Mouse (Mus musculus): ENCODE results near the gene Plxna1. TPM values are rescaled to one million over a fixed set of nuclear protein-coding genes. Genes with fewer than 3 reads are reported as not detected.

The Plxna1 gene
- polyA plus RNA-seq (2015; fragmentation: Nextera tagmentation; extraction: Ambion mirVana), result 34.8 and 37.4 TPM in 2 replicates

DNA sequence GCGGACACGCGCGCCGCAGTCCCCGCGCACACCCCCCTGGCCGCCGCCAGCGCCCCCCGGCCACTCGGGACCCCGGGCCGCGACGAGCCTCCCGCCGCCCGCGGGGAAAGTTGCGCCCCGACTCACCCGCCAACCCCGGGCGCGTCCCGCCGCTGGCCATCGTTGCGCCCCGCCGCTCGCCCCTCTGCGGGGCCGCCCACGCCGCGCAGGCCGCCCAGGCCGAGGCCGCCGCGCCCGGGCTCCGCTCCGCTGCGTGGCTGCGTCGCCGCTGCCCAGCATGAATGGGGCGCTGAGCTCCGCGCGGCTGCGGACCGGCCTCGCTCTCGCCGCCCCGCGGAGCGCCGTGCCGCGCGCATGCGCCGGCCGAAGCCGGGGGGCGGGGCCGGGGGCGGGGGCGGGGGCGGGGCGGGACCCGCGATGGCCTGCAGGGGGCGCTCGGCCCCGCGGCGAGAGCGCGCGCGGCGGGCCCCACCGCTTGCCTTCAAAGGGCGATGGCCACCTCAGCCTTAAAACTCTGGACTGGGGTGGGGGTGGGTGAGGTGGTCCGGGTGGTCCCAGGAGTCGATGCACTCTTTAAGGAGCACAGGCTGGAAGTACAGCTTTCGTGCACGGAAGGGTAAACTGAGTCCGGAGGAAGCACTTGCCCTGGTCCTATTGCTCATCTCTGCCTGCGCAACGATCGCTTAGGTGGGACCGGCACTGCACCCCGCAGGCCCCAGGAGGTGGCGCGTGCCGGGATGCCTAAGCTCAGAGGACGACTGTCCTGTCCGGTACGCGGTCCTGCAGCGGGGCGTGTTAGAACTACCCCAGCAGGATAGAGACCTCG is at the start of gene Plxna1:
TSS of gene Plxna1 (minus strand) at position 340 of the 826 bp plus-strand sequence.
- Histone ChIP-seq H3K4me3 (peak within 1 kb of the TSS; percentile 98), H3K4me1 (peaks cover 47% of the 10 kb centered on the region), H3K27me3 (peaks cover 17% of the 10 kb centered on the region), H3K9me3 (replicated peaks) (no peaks in the 10 kb centered on the region), H3K27ac (peak within 1 kb of the TSS; percentile 80), H3K36me3 (ENCODE audit: poor library complexity, severe bottlenecking) (0 out of 2 replicates have a peak, but pooled peaks cover 1% of the 10 kb centered on the region), H3K4me2 (peak within 1 kb of the TSS; percentile 88), H3K9ac (peak within 1 kb of the TSS; percentile 99)
- WGBS, result under 1% methylated on average over 80 of the region's 110 CpGs
- ATAC-seq, result peak; percentile 77

DNA sequence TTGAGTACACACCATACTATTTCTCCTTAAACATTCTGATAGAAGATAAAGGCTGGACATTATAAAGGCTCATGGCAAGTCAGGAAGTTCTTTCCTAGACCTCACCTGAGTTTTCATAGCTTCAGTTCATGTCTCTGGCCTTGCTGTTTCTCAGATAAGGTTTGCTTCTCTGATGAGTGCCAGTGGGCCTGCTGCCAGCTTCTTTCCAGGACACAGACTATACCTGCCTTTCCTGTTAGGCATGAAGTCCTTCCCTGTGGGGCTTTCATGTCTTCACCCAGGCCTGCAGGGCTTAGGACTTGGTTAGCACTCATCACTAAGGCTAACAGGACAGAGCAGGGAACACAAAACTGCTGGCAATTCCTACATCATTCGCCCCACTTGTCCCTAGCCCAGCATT is 46.6 kb upstream of the Plxna1 start:
- H3K4me3 ChIP-seq, result no peak overlapping the region
- H3K9me3 ChIP-seq (replicated peaks), result no peaks in the 10 kb centered on the region
- 0 out of 2 replicates have a peak, but pooled peaks cover 6% of the 10 kb centered on the region for H3K27me3 ChIP-seq
- no peak overlapping the region for H3K27ac ChIP-seq
- H3K4me2 ChIP-seq, result no peak overlapping the region
- no peaks in the 10 kb centered on the region for H3K36me3 ChIP-seq (ENCODE audit: poor library complexity, severe bottlenecking)
- 89% methylated on average over 1 of the region's 1 CpGs for WGBS
- no peak overlapping the region for H3K9ac ChIP-seq
- ATAC-seq, result no peak
- H3K4me1 ChIP-seq, result peaks cover 12% of the 10 kb centered on the region

DNA sequence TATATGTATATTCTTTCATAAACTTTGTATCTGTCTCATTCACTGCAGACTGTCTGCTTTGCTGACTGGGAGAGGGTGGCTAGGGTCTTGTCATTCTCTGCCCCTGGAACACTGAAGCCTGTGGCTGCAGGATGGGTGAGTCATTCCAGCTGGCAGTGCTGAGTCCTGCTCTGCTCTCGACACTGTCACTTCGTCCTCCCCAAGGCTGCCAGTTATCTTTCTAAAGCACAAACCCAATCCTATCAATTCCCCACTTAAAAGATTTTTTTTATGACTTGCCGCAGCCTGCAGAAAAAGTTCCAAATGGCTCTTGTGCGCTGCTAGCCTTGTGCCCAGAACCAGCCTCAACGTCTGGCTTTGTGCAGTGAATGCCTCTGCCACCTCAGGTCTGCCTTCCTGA is 45.8 kb upstream of the Plxna1 start:
- Histone ChIP-seq H3K4me3 (no peak overlapping the region), H3K36me3 (ENCODE audit: poor library complexity, severe bottlenecking) (no peaks in the 10 kb centered on the region), H3K9ac (no peak overlapping the region), H3K27me3 (0 out of 2 replicates have a peak, but pooled peaks cover 6% of the 10 kb centered on the region), H3K4me1 (peaks cover 14% of the 10 kb centered on the region), H3K9me3 (replicated peaks) (no peaks in the 10 kb centered on the region), H3K27ac (no peak overlapping the region), H3K4me2 (no peak overlapping the region)
- WGBS, result 84% methylated on average over 5 of the region's 5 CpGs
- ATAC-seq, result no peak

GRCm38 (mm10) chr6:89407247-89407889 is 44.9 kb upstream of the Plxna1 start:
- Histone ChIP-seq H3K9me3 (replicated peaks) (no peaks in the 10 kb centered on the region), H3K36me3 (ENCODE audit: poor library complexity, severe bottlenecking) (no peaks in the 10 kb centered on the region), H3K4me1 (peaks cover 22% of the 10 kb centered on the region), H3K27ac (0 out of 2 replicates have a peak overlapping the region, but pooled peaks have one; percentile 6), H3K9ac (0 out of 2 replicates have a peak overlapping the region, but pooled peaks have one; percentile 23), H3K27me3 (0 out of 2 replicates have a peak, but pooled peaks cover 6% of the 10 kb centered on the region), H3K4me2 (no peak overlapping the region), H3K4me3 (no peak overlapping the region)
- peak; percentile 30; the same call in 1 of the 2 replicates for ATAC-seq
- 56% methylated on average over 3 of the region's 3 CpGs for WGBS

DNA sequence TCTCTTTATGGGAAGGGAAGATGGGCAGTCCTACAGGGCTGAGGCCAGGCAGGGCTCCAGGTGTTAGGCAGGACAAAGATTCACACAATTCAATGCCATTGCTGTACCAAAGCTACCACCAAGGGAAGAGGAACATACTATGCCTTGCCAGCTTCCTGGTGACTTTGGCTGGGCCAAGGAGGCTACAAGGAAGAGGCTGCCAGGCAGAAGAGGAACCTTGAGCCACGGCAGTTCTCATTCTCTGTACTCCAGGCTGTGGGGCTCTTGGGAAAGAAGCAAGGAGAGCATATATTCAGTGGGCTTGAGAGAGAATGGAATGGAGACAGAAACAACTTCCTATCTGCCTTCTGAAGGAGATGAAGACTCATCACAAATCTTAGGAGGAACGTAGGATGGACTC is 42.5 kb upstream of the Plxna1 start:
- no peak overlapping the region for H3K27ac ChIP-seq
- H3K4me1 ChIP-seq, result peaks cover 30% of the 10 kb centered on the region
- H3K27me3 ChIP-seq, result peaks cover 9% of the 10 kb centered on the region; the same call in 1 of the 2 replicates
- H3K4me2 ChIP-seq, result no peak overlapping the region
- no peak overlapping the region for H3K9ac ChIP-seq
- H3K9me3 ChIP-seq (replicated peaks), result no peaks in the 10 kb centered on the region
- ATAC-seq, result no peak
- WGBS, result 93% methylated on average over 2 of the region's 2 CpGs
- H3K36me3 ChIP-seq (ENCODE audit: poor library complexity, severe bottlenecking), result no peaks in the 10 kb centered on the region
- H3K4me3 ChIP-seq, result no peak overlapping the region

DNA sequence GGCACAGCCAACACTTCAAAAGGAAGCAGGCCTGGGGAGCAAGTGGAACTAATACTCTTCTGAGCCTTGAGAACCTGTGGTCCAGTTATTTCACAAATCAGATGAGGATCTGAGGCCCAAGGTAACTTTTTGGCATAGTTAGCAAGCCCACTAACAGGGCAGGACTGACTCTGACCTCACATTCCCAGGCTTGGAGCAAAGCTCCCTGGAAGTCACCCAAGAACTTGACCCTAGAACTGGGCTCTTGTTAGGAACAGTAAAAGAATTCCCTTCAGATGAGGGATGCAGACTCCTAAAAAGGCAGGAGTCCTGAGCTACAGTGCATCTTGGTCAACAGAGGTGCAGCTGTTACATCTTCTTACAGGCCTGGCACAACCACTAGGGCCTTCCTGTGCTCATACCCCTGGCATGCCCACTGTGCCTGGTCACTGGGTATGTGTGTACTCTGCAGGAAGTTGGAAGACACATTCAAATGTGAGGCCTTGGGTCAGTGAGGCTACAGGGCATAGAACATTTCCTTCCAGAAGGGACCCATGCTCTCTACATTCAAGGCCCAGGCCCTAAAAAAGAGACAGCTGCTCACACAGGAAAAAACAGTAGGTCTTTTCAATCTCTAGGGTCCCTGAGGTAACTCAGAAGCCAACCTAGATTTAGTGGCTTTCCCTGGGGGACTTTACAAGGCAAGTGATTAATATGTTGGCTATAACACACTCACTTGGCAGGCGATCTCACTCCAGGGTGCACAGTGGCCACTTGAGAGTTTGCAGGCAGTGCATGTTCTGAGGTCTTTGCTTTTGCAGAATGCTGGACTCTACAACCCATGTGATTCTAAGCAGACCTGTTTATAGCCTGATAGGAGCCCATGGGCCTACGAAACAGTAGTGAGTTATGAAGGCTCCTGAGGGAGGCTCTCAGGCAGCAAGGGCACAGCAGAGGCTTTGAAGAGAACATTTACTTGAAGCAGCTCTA is 41.1 kb upstream of the Plxna1 start:
- no peak overlapping the region for H3K4me2 ChIP-seq
- 84% methylated on average over 2 of the region's 2 CpGs for WGBS

DNA sequence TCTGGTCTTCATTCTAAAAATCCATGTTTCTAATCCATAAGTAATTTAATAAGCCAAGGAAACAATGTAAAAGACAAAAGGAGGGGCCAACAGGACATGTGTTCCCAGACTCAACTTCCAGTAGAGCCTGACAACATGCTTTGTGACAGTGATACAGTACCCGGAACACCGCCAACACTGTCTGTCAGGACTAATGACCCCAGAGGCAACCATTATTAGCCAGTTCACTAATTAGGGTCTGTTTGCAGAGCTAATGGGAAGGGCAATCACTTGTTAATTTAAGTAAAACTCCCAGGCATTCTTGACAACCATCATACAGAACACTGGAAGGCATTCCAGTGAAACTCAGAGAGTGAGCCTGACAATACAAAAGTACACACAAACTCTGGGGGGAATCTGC is 40.0 kb upstream of the Plxna1 start:
- Histone ChIP-seq H3K27ac (no peak overlapping the region), H3K4me1 (peaks cover 26% of the 10 kb centered on the region), H3K4me2 (no peak overlapping the region), H3K9ac (no peak overlapping the region), H3K36me3 (ENCODE audit: poor library complexity, severe bottlenecking) (no peaks in the 10 kb centered on the region), H3K4me3 (no peak overlapping the region), H3K9me3 (replicated peaks) (no peaks in the 10 kb centered on the region), H3K27me3 (peaks cover 9% of the 10 kb centered on the region; the same call in 1 of the 2 replicates)
- 24% methylated on average over 2 of the region's 2 CpGs for WGBS
- peak; percentile 66; the same call in 1 of the 2 replicates for ATAC-seq

More for the DNA sequence above, 41.1 kb upstream of the Plxna1 start:
- peaks cover 30% of the 10 kb centered on the region for H3K4me1 ChIP-seq
- H3K9me3 ChIP-seq (replicated peaks), result no peaks in the 10 kb centered on the region
- no peak overlapping the region for H3K27ac ChIP-seq
- no peak overlapping the region for H3K4me3 ChIP-seq
- no peak for ATAC-seq
- peaks cover 9% of the 10 kb centered on the region; the same call in 1 of the 2 replicates for H3K27me3 ChIP-seq
- H3K9ac ChIP-seq, result no peak overlapping the region
- no peaks in the 10 kb centered on the region for H3K36me3 ChIP-seq (ENCODE audit: poor library complexity, severe bottlenecking)

GRCm38 (mm10) chr6:89399564-89399963 is 37.1 kb upstream of the Plxna1 start:
- no peak for ATAC-seq
- Histone ChIP-seq H3K4me3 (no peak overlapping the region), H3K9me3 (replicated peaks) (no peaks in the 10 kb centered on the region), H3K27me3 (peaks cover 3% of the 10 kb centered on the region; the same call in 1 of the 2 replicates), H3K4me2 (no peak overlapping the region), H3K9ac (no peak overlapping the region), H3K4me1 (peaks cover 18% of the 10 kb centered on the region), H3K36me3 (ENCODE audit: poor library complexity, severe bottlenecking) (no peaks in the 10 kb centered on the region), H3K27ac (no peak overlapping the region)
- WGBS, result 94% methylated on average over 1 of the region's 1 CpGs

DNA sequence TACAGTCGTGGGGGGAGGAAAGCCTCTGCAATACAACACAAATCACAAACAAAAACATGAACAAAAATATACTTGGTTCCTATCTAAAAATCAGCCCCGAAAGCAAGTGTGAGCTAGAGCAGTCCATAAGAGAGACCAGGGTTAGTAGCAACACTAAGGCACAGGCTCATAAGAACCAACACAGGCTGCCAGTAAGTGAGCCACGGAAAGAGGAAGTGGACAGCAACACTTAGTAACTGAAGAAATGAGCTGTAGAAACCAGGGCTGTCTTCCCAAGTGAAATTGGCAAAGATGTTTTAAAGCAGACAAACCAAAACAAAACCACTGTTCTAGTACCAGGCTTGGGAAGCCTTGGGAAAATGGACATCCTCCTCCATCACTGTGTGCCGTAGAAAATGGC is 35.5 kb upstream of the Plxna1 start:
- 94% methylated on average over 4 of the region's 4 CpGs for WGBS

DNA sequence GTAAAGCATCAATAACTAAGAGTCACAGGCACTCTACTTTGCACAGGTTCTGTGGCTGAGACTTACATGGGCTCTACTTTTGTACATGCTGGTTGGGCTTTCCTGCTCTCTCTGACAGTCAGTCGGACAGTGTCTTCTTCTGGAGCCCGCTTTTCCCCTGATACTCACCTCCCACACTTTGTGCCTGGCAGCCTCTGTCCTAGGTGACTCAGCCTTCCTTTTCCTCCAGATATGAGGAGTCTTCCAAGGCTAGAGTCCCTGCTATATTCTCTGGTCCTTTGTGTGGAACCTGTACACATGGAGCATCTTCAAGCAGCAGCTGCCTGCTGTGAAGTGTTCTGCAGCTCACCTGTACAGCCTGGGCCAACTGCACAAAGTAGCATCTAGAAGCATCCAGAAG is 31.4 kb upstream of the Plxna1 start:
- no peak for ATAC-seq
- Histone ChIP-seq H3K36me3 (ENCODE audit: poor library complexity, severe bottlenecking) (no peaks in the 10 kb centered on the region), H3K9me3 (replicated peaks) (no peaks in the 10 kb centered on the region), H3K27ac (no peak overlapping the region), H3K27me3 (no peaks in the 10 kb centered on the region), H3K4me3 (no peak overlapping the region), H3K4me2 (no peak overlapping the region), H3K9ac (no peak overlapping the region), H3K4me1 (no peaks in the 10 kb centered on the region)
- 84% methylated on average over 2 of the region's 2 CpGs for WGBS

More for the DNA sequence above, 35.5 kb upstream of the Plxna1 start:
- H3K9ac ChIP-seq, result no peak overlapping the region
- H3K27ac ChIP-seq, result no peak overlapping the region
- H3K4me1 ChIP-seq, result peaks cover 13% of the 10 kb centered on the region
- no peak for ATAC-seq
- H3K4me2 ChIP-seq, result no peak overlapping the region
- H3K27me3 ChIP-seq, result peaks cover 3% of the 10 kb centered on the region; the same call in 1 of the 2 replicates
- H3K4me3 ChIP-seq, result no peak overlapping the region
- no peaks in the 10 kb centered on the region for H3K9me3 ChIP-seq (replicated peaks)
- no peaks in the 10 kb centered on the region for H3K36me3 ChIP-seq (ENCODE audit: poor library complexity, severe bottlenecking)

GRCm38 (mm10) chr6:89392213-89392612 is 29.8 kb upstream of the Plxna1 start:
- ATAC-seq, result no peak
- Histone ChIP-seq H3K4me2 (no peak overlapping the region), H3K9me3 (replicated peaks) (no peaks in the 10 kb centered on the region), H3K36me3 (ENCODE audit: poor library complexity, severe bottlenecking) (no peaks in the 10 kb centered on the region), H3K4me1 (no peaks in the 10 kb centered on the region), H3K9ac (no peak overlapping the region), H3K4me3 (no peak overlapping the region), H3K27me3 (no peaks in the 10 kb centered on the region), H3K27ac (no peak overlapping the region)
- WGBS, result 88% methylated on average over 2 of the region's 2 CpGs

Measured in forebrain, embryonic 13.5 days (tissue).